Mouse (Mus musculus): ENCODE measurements at regions not wholly inside any gene's neighbourhood (a gene's known extent, or its start where the extent isn't known, plus 50 kb on each side); places are given as distances from the start of the nearest gene placed in this dataset.

- no peak for ATAC-seq (replicated peaks; ENCODE audit: low read depth, poor library complexity, severe bottlenecking)
Measured at GRCm38 (mm10) chr2:106256012-106256411, 252.7 kb upstream of the Dnajc24 start.

- ATAC-seq (replicated peaks; ENCODE audit: low read depth, poor library complexity, severe bottlenecking), result no peak
Measured at GRCm38 (mm10) chr2:106234358-106234757, 231.0 kb upstream of the Dnajc24 start.

- ATAC-seq (replicated peaks; ENCODE audit: low read depth, poor library complexity, severe bottlenecking), result no peak
Measured at GRCm38 (mm10) chr2:106231136-106231535, 227.8 kb upstream of the Dnajc24 start.

GRCm38 (mm10) chr2:106230021-106230420, 226.7 kb upstream of the Dnajc24 start:
- no peak for ATAC-seq (replicated peaks; ENCODE audit: low read depth, poor library complexity, severe bottlenecking)

- ATAC-seq (replicated peaks; ENCODE audit: low read depth, poor library complexity, severe bottlenecking), result no peak
Measured at GRCm38 (mm10) chr2:106228249-106228648, 224.9 kb upstream of the Dnajc24 start.

- ATAC-seq (replicated peaks; ENCODE audit: low read depth, poor library complexity, severe bottlenecking), result no peak
Measured at GRCm38 (mm10) chr2:106216169-106216568, 212.8 kb upstream of the Dnajc24 start.

GRCm38 (mm10) chr2:106213740-106214139, 210.4 kb upstream of the Dnajc24 start:
- ATAC-seq (replicated peaks; ENCODE audit: low read depth, poor library complexity, severe bottlenecking), result no peak

GRCm38 (mm10) chr2:106210773-106211172, 207.4 kb upstream of the Dnajc24 start:
- ATAC-seq (replicated peaks; ENCODE audit: low read depth, poor library complexity, severe bottlenecking), result no peak

GRCm38 (mm10) chr2:106208767-106209250, 205.5 kb upstream of the Dnajc24 start:
- no peak for ATAC-seq (replicated peaks; ENCODE audit: low read depth, poor library complexity, severe bottlenecking)

- ATAC-seq (replicated peaks; ENCODE audit: low read depth, poor library complexity, severe bottlenecking), result no peak
Measured at GRCm38 (mm10) chr2:106200130-106200529, 196.8 kb upstream of the Dnajc24 start.

- ATAC-seq (replicated peaks; ENCODE audit: low read depth, poor library complexity, severe bottlenecking), result no peak
Measured at GRCm38 (mm10) chr2:106195170-106195569, 191.8 kb upstream of the Dnajc24 start.

GRCm38 (mm10) chr2:106194369-106195023, 191.1 kb upstream of the Dnajc24 start:
- peak; percentile 74 for ATAC-seq (replicated peaks; ENCODE audit: low read depth, poor library complexity, severe bottlenecking)

- no peak for ATAC-seq (replicated peaks; ENCODE audit: low read depth, poor library complexity, severe bottlenecking)
Measured at GRCm38 (mm10) chr2:106193889-106194347, 190.6 kb upstream of the Dnajc24 start.

GRCm38 (mm10) chr2:106190579-106191322, 187.4 kb upstream of the Dnajc24 start:
- no peak for ATAC-seq (replicated peaks; ENCODE audit: low read depth, poor library complexity, severe bottlenecking)

- no peak for ATAC-seq (replicated peaks; ENCODE audit: low read depth, poor library complexity, severe bottlenecking)
Measured at GRCm38 (mm10) chr2:106183651-106184050, 180.3 kb upstream of the Dnajc24 start.

- no peak for ATAC-seq (replicated peaks; ENCODE audit: low read depth, poor library complexity, severe bottlenecking)
Measured at GRCm38 (mm10) chr2:106182051-106182450, 178.7 kb upstream of the Dnajc24 start.

- ATAC-seq (replicated peaks; ENCODE audit: low read depth, poor library complexity, severe bottlenecking), result no peak
Measured at GRCm38 (mm10) chr2:106162681-106163080, 159.3 kb upstream of the Dnajc24 start.

- ATAC-seq (replicated peaks; ENCODE audit: low read depth, poor library complexity, severe bottlenecking), result no peak
Measured at GRCm38 (mm10) chr2:106161877-106162276, 158.5 kb upstream of the Dnajc24 start.

- ATAC-seq (replicated peaks; ENCODE audit: low read depth, poor library complexity, severe bottlenecking), result no peak
Measured at GRCm38 (mm10) chr2:106149701-106150100, 146.4 kb upstream of the Dnajc24 start.

GRCm38 (mm10) chr2:106140931-106141330, 137.6 kb upstream of the Dnajc24 start:
- no peak for ATAC-seq (replicated peaks; ENCODE audit: low read depth, poor library complexity, severe bottlenecking)

GRCm38 (mm10) chr2:106101002-106101401, 97.7 kb upstream of the Dnajc24 start:
- ATAC-seq (replicated peaks; ENCODE audit: low read depth, poor library complexity, severe bottlenecking), result no peak

Data from common myeloid progenitor, adult 5-6 weeks (primary cell).